Mouse (Mus musculus): ENCODE data around the gene Clec16a.

Gene Clec16a

DNA sequence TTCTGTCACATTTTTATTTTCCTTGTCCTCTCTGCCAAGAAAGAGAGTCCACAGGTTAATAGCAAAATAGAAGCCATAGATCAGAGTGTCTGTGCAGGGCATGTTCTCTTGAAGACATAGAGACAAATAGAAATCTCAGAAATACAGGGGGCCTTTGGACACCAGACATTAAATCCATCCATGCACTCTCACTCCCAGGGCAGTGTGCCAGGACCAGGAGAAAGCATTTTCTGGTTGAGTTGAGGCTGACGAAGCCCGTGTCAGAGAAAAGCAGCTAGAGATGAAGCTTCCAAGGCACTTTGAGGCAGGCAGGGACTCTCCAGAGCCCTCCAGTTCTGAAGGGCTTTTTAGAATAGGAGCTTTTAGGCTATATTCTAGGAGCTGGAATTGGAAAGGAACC, 171.6 kb downstream of the Clec16a start:
- no peak for DNase-seq (ENCODE audit: low read depth, low spot score)

- no peak for DNase-seq (ENCODE audit: low read depth, low spot score)
These were observed 174.8 kb downstream of the Clec16a start for GRCm38 (mm10) chr16:10719971-10720370.

GRCm38 (mm10) chr16:10722882-10723544, 177.9 kb downstream of the Clec16a start:
- peak; percentile 66 for DNase-seq (ENCODE audit: low read depth, low spot score)

GRCm38 (mm10) chr16:10723816-10724647, 178.9 kb downstream of the Clec16a start:
- peak; percentile 39 for DNase-seq (ENCODE audit: low read depth, low spot score)

DNA sequence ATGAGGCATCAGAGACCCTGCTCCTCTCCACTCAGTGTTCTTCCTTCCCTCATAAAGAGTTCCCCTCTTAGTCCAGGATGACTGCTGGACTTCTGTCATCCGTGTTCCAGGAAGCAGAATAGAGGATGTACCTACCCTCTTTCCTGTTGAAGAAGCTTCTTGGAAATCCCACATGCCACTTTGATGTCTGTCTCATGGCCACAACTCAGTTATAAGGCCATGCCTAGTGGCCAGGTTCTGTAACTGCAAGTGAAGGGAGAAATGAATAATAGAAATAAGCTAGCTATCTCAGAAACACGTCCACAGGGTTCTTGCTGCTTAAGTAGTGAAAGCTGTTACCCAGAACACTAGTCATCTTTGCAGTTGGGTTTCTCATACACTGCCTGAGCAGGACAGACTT, 180.0 kb downstream of the Clec16a start:
- DNase-seq (ENCODE audit: low read depth, low spot score) = peak; percentile 75

GRCm38 (mm10) chr16:10727630-10728029, 182.5 kb downstream of the Clec16a start:
- no peak for DNase-seq (ENCODE audit: low read depth, low spot score)

GRCm38 (mm10) chr16:10728886-10729285, 183.7 kb downstream of the Clec16a start:
- DNase-seq (ENCODE audit: low read depth, low spot score) = no peak

- no peak for DNase-seq (ENCODE audit: low read depth, low spot score)
These were observed 185.8 kb downstream of the Clec16a start for GRCm38 (mm10) chr16:10730941-10731340.

- no peak for DNase-seq (ENCODE audit: low read depth, low spot score)
These were observed 186.6 kb downstream of the Clec16a start for GRCm38 (mm10) chr16:10731785-10732184.

DNA sequence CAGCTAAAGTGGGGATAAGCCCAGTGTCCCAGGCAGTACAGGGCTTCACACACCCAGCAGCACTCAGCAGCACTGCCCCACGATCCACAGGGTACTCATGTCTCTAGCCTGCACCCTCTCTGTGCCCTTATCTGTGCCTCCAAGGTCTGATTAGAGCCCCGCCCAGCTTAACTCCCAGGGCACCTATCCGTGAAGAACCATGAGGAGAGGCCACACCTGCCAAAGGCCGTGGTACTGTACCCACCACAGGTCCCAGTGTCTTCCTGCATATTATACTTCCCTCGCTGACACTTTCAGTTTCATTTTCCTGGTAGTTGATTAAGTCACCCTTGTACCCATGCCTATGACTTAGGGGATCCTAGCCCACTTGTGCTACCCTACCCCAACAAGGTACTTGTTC, 187.3 kb downstream of the Clec16a start:
- DNase-seq (ENCODE audit: low read depth, low spot score) = peak; percentile 76

GRCm38 (mm10) chr16:10735781-10736180, 190.6 kb downstream of the Clec16a start:
- no peak for DNase-seq (ENCODE audit: low read depth, low spot score)

- DNase-seq (ENCODE audit: low read depth, low spot score) = no peak
These were observed 191.2 kb downstream of the Clec16a start for GRCm38 (mm10) chr16:10736364-10736763.

GRCm38 (mm10) chr16:10737571-10737970, 192.4 kb downstream of the Clec16a start:
- no peak for DNase-seq (ENCODE audit: low read depth, low spot score)

GRCm38 (mm10) chr16:10738866-10739265, 193.7 kb downstream of the Clec16a start:
- DNase-seq (ENCODE audit: low read depth, low spot score) = no peak

DNA sequence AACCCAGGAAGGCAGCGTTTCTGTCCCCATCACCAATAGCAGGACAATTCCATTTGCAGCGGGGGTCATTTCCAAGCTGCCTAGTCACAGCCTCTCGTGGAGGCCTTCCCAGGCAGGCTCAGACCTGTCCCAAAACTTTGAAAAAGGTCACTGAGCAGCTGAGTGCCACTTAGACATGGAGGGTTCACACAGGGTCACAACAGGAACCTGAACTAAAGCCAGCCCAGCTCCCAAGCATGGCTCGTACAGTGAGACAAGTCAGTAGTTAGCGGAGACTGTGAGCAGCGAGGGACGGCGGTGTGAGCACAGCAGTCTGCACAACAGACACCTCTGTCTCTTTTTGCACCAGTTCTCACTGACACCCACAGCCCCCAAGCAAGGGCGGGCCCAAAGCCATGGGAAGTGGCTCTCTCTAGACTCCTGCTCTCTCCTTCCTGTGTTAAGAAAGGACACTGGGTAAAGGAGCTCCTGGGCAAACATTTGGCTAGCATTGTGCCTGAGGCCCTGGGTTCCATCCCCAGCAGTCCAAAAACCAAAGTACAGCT, 194.8 kb downstream of the Clec16a start:
- DNase-seq (ENCODE audit: low read depth, low spot score) = peak; percentile 29

GRCm38 (mm10) chr16:10741082-10741481, 195.9 kb downstream of the Clec16a start:
- peak; percentile 80 for DNase-seq (ENCODE audit: low read depth, low spot score)

GRCm38 (mm10) chr16:10749226-10749625, 204.1 kb downstream of the Clec16a start:
- DNase-seq (ENCODE audit: low read depth, low spot score) = no peak

DNA sequence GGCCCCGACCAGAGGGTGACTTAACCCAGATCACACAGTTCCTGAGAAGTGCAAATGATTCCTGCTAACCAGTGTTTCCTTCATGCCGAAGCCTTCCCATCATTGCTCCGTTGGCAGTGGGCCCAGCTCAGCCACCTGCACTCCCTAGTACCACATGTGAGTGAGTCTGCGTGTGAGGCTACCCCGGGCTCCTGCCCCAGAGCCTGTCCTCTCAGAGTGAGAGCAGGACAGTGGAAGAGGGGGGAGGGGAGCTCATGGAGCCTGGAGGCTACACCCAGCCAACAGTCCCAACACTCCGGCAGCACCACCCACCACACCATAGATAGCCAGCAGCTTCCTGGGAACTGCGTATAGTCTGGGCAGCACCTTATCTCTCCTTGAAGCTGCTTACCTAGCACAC, 204.7 kb downstream of the Clec16a start:
- no peak for DNase-seq (ENCODE audit: low read depth, low spot score)

- DNase-seq (ENCODE audit: low read depth, low spot score) = no peak
These were observed 209.6 kb downstream of the Clec16a start for GRCm38 (mm10) chr16:10754521-10755296.

DNA sequence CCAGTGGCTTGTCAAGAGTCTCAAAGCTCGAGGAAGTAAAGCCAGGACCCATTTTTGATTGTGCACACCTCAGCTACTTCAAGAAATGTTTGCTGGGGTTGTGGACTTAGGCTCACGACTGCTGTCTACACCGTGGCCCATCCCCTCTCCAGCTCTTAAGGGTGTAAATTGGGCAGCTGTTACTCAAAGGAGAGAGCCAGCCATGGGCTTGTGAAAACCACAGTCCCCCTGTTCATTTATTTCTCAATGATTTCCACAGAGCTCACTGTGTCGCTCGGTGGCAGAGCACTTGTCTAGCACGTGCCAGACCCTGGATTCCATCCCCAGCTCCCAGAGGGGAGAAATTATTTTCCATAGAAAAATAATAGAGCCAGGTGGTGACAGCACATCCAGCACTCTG, 211.0 kb downstream of the Clec16a start:
- no peak for DNase-seq (ENCODE audit: low read depth, low spot score)

DNA sequence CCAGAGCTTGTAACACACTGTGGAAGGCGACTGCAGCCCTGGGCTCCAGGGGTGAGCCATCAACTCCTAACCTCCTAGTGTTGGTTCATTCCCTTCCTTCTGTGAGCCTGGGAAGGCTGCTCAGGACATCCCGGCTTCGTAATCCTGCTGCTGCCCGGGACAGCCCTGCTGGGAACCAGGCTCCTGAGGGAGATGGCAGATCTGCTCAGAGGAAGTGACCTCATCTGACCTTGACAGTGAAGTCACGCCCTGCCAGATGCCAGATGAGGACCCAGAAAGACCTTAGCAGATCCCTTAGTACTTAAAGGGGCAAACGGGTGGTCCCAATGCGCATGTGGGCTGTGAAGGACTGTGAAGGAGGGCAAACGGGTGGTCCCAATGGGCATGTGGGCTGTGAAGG, 216.0 kb downstream of the Clec16a start:
- no peak for DNase-seq (ENCODE audit: low read depth, low spot score)
